10 mouse cellular contexts compared by ENCODE assay signal in the genomic region with DNA sequence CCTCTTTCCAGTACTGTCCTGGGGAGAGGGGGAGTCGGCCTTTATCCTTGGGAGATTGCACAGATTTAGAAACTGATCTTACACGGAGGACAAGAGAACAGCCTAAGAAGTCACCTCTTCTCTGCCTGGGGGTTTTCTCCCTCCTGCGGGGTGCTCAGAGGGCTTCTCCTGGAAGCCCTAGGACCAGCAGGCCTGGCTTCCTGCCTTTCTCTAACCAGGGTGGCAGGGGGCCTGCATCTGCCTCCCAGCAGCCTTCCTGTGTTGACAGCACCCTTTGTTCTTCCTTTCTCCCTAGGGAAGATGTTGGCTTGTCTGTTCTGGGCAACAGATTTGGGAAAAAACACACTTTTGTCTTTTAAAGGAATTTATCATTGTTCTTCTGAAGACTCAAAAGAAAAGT.
DNase-seq lines count a peak whose midpoint lies in the region; ATAC-seq lines count a peak whose summit lies in the region.
"Had no signal": no experiment of that assay in that cellular context is flagged by ENCODE, and none has a peak within 500 bp of the region (broad histone marks: within the 10 kb centered on the region; RNA-seq: fewer than 3 reads in every experiment).

No protein-coding gene starts in this region.

- 24% methylated on average over 3 of the region's 3 CpGs for WGBS in hindbrain, embryonic 15.5 days
- 19% methylated on average over 3 of the region's 3 CpGs for WGBS in hindbrain, embryonic 12.5 days

- no peak for ATAC-seq in CD4-positive, CD25-positive, alpha-beta regulatory T cell, adult 4 months
- no peak for ATAC-seq in hindbrain, embryonic 15.5 days (ENCODE audit: low FRiP score, low read depth)
- no peak for ATAC-seq in hindbrain, embryonic 12.5 days (ENCODE audit: low FRiP score)

- H3K36me3 ChIP-seq in hindbrain, embryonic 15.5 days: no peaks in the 10 kb centered on the region
- H3K36me3 ChIP-seq in hindbrain, embryonic 12.5 days: no peaks in the 10 kb centered on the region

- no peak overlapping the region for H3K4me2 ChIP-seq in hindbrain, embryonic 15.5 days
- no peak overlapping the region for H3K4me2 ChIP-seq in hindbrain, embryonic 12.5 days (replicated peaks)
- H3K4me2 ChIP-seq: liver, embryonic 11.5 days had no signal

- no peak overlapping the region for H3K9ac ChIP-seq in hindbrain, embryonic 15.5 days
- H3K9ac ChIP-seq in hindbrain, embryonic 12.5 days: no peak overlapping the region

- no peaks in the 10 kb centered on the region for H3K27me3 ChIP-seq in hindbrain, embryonic 15.5 days
- H3K27me3 ChIP-seq in hindbrain, embryonic 12.5 days: no peaks in the 10 kb centered on the region

- no peaks in the 10 kb centered on the region for H3K9me3 ChIP-seq in hindbrain, embryonic 15.5 days
- H3K9me3 ChIP-seq in hindbrain, embryonic 12.5 days (replicated peaks): no peaks in the 10 kb centered on the region

- H3K4me3 ChIP-seq in hindbrain, embryonic 15.5 days: no peak overlapping the region
- no peak overlapping the region for H3K4me3 ChIP-seq in hindbrain, embryonic 12.5 days
- H3K4me3 ChIP-seq in brown adipose tissue, adult 24 weeks (ENCODE audit: insufficient read depth, low read depth, low read length): no peak overlapping the region

- 0 out of 2 replicates have a peak overlapping the region, but pooled peaks have one; percentile 26 for H3K27ac ChIP-seq in hindbrain, embryonic 15.5 days (replicated peaks)
- H3K27ac ChIP-seq in hindbrain, embryonic 12.5 days: no peak overlapping the region
- peak overlapping the region; percentile 70 for H3K27ac ChIP-seq in brown adipose tissue, adult 24 weeks (replicated peaks; ENCODE audit: low read depth, low read length)

- 0 out of 2 replicates have a peak, but pooled peaks cover 3% of the 10 kb centered on the region for H3K4me1 ChIP-seq in hindbrain, embryonic 15.5 days (replicated peaks)
- peaks cover 3% of the 10 kb centered on the region; the same call in 1 of the 2 replicates for H3K4me1 ChIP-seq in hindbrain, embryonic 12.5 days
- H3K4me1 ChIP-seq in brown adipose tissue, adult 24 weeks (ENCODE audit: control insufficient read depth, insufficient read depth, insufficient read length, low read length): peaks cover 37% of the 10 kb centered on the region

- DNase-seq in CD4-positive, CD25-positive, alpha-beta regulatory T cell, adult 2 months (ENCODE audit: low read depth, low spot score): peak; percentile 21
- peak; percentile 62 for DNase-seq in kidney, adult 9 months
- no peak for DNase-seq in c-Kit-positive CD71-positive TER-119-positive erythroid progenitor cells, embryonic 14.5 days (ENCODE audit: low spot score)
- no peak for DNase-seq in ovary, adult 18-20 months (ENCODE audit: low spot score)
- DNase-seq: midbrain, embryonic 14.5 days had no signal

Comparison
In these comparisons a context has a peak if more than half of its experiments do, and no peak if none do; other contexts are left out.
1. DNase-seq: peak in CD4-positive, CD25-positive, alpha-beta regulatory T cell, adult 2 months (single experiment) and kidney, adult 9 months (single experiment); none in c-Kit-positive CD71-positive TER-119-positive erythroid progenitor cells, embryonic 14.5 days (single experiment) and ovary, adult 18-20 months (single experiment).